Mouse (Mus musculus): Measurements from ENCODE around the gene Smim6. TPM values are rescaled to one million over a fixed set of nuclear protein-coding genes. Genes with fewer than 3 reads are reported as not detected.

Gene Smim6
- total RNA-seq, 1 experiment from 2014 or later = 2.0 TPM

Other genes starting within 250 kb of the Smim6 start
- 34.7 and 53.5 TPM in 2 replicates for gene Grb2, start 203.4 kb upstream of the Smim6 start, total RNA-seq (2017)
- 18.3 and 23.2 TPM in 2 replicates for gene Tmem94, start 146.6 kb upstream of the Smim6 start, total RNA-seq (2017)
- gene Caskin2, start 98.4 kb upstream of the Smim6 start, total RNA-seq (2017) = 2.8 and 5.8 TPM in 2 replicates
- 12.2 and 22.2 TPM in 2 replicates for gene Tsen54, start 97.3 kb upstream of the Smim6 start, total RNA-seq (2017)
- gene Llgl2, start 88.0 kb upstream of the Smim6 start, total RNA-seq (2017) = 3.8 and 6.2 TPM in 2 replicates
- 3.3 and 3.7 TPM in 2 replicates for gene Myo15b, start 53.6 kb upstream of the Smim6 start, total RNA-seq (2017)
- 31.2 and 35.4 TPM in 2 replicates for gene Smim5, start 12.1 kb upstream of the Smim6 start, total RNA-seq (2017)
- gene Sap30bp, start 21.3 kb downstream of the Smim6 start, total RNA-seq (2017) = 164 and 170 TPM in 2 replicates
- 23.6 and 25.3 TPM in 2 replicates for gene Recql5, start 21.5 kb downstream of the Smim6 start, total RNA-seq (2017)
- 0.29 and 5.1 TPM in 2 replicates for gene Itgb4, start 62.7 kb downstream of the Smim6 start, total RNA-seq (2017)
- gene Galk1, start 100.7 kb downstream of the Smim6 start, total RNA-seq (2017) = 34.6 and 43.6 TPM in 2 replicates
- gene H3f3b, start 115.9 kb downstream of the Smim6 start, total RNA-seq (2017) = 867 and 869 TPM in 2 replicates
- gene Unk, start 118.3 kb downstream of the Smim6 start, total RNA-seq (2017) = 15.8 and 28.5 TPM in 2 replicates
- gene Unc13d, start 165.9 kb downstream of the Smim6 start, total RNA-seq (2017) = 29.7 and 29.9 TPM in 2 replicates
- gene Wbp2, start 175.0 kb downstream of the Smim6 start, total RNA-seq (2017) = 26.2 and 32.7 TPM in 2 replicates
- gene Trim47, start 215.2 kb downstream of the Smim6 start, total RNA-seq (2017) = 5.8 and 11.3 TPM in 2 replicates
- gene Trim65, start 219.1 kb downstream of the Smim6 start, total RNA-seq (2017) = 9.9 and 12.5 TPM in 2 replicates
- gene Mrpl38, start 226.9 kb downstream of the Smim6 start, total RNA-seq (2017) = 38.7 and 40.5 TPM in 2 replicates